Mouse (Mus musculus) heart, postnatal 36 days (tissue): ENCODE measurements around the gene Armh3. TPM values are rescaled to one million over a fixed set of nuclear protein-coding genes. Genes with fewer than 3 reads are reported as not detected.

Experiments
- DNase-seq, 2 experiments: peaks; one replicate each; pipeline ENCODE4 v3.0.0; 2021 to 2022
- intact Hi-C: fragments of 180-260 bp; cut with DNase I; formaldehyde crosslinking; loops from one replicate; pipeline ENCODE4 v1.15.1; 2025
- total RNA-seq, 2 experiments: library from RNA; stranded (reverse); gene quantifications; 2 replicates each; pipeline ENCODE4 v1.2.3; 2021

Armh3 gene
- total RNA-seq, 2 experiments from 2014 or later = 15.5 to 15.8 TPM

DNA sequence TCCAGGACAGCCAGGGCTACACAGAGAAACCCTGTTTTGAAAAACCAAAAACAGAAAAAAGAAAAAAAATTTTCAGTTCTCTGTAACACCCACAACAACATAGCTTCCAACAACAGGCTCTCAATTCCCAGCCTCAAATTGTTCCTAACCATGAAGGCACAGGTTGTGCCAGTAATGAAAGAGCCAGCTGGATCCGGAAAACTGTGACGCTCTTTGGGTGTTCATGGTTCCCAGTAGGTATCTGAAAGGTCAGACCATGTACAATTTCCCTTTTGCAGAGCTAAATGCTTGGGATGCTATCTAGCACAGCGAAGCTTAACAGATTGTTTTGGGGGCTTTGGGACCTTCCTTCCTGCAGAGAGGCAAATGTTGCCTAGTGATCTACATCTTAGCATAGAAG is 82.3 kb downstream of the Armh3 start:
- intact Hi-C loops = no loop called here
- DNase-seq = no peak

- no peak for DNase-seq
- intact Hi-C loops = loop anchor here (2.0 to 5.0 kb wide), 2 partner anchors 64 to 101 kb away; no protein-coding TSS in a partner anchor
Measured at GRCm38 (mm10) chr19:45913036-45913435, 85.3 kb downstream of the Armh3 start.

GRCm38 (mm10) chr19:45912376-45912775 is 85.9 kb downstream of the Armh3 start:
- intact Hi-C loops = loop anchor here (2.0 to 5.0 kb wide), 2 partner anchors 64 to 100 kb away; no protein-coding TSS in a partner anchor

DNA sequence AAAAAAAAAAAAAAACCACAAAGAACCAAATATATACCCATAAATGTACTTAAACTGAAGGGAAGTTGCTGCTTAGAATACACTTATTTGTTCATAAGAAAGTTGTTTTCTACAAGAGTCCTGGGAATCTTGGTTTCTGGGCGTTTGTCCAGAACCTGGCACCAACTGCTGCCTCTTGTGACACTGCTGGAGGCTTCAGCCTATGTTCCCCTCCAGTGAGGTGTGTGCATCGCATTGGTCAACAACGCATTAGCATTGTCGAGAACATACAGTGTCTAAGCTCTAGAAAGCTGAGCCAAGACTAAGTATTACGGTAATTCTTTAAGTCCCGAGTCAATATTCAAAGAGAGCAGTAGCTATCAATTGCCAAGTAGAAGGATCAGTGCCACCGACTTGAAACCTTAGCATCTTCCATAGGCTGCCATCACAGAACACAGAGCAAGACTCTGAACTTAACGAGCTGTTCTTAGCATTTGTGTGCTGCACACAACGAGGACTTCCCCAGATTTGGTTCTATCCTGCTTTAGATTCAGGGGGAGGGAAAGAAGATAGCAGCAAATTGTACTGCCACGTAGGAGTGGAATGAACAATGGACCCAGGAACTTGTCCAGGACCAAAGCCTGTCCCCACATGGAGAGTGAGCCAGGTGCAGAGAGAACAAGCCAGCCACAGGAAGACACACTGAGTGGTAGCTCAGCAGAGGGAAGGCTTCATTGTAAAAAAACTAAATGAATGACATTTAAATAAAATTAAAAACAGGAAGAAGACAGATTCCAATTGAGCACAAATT is 86.9 kb downstream of the Armh3 start:
- intact Hi-C loops = loop anchor here (2.0 to 5.0 kb wide), 2 partner anchors 63 to 99 kb away; no protein-coding TSS in a partner anchor
- DNase-seq = peak in 1 of 2 experiments; percentile 28

More at GRCm38 (mm10) chr19:45912376-45912775, 85.9 kb downstream of the Armh3 start:
- no peak for DNase-seq

GRCm38 (mm10) chr19:45908246-45908645 is 90.0 kb downstream of the Armh3 start:
- intact Hi-C loops = no loop called here
- DNase-seq = no peak

- intact Hi-C loops = no loop called here
- no peak for DNase-seq
Measured at GRCm38 (mm10) chr19:45907416-45907815, 90.9 kb downstream of the Armh3 start.

GRCm38 (mm10) chr19:45903861-45904260 is 94.4 kb downstream of the Armh3 start:
- no peak for DNase-seq
- intact Hi-C loops = loop anchor here (2.0 kb wide), 1 partner anchor 49 kb away; no protein-coding TSS in a partner anchor

- DNase-seq = peak; percentile 46 to 53
- intact Hi-C loops = loop anchor here (2.0 kb wide), 1 partner anchor 48 kb away; no protein-coding TSS in a partner anchor
Measured at GRCm38 (mm10) chr19:45902390-45903035, 95.8 kb downstream of the Armh3 start.

- DNase-seq = no peak
- intact Hi-C loops = no loop called here
Measured at GRCm38 (mm10) chr19:45900836-45901235, 97.5 kb downstream of the Armh3 start.

DNA sequence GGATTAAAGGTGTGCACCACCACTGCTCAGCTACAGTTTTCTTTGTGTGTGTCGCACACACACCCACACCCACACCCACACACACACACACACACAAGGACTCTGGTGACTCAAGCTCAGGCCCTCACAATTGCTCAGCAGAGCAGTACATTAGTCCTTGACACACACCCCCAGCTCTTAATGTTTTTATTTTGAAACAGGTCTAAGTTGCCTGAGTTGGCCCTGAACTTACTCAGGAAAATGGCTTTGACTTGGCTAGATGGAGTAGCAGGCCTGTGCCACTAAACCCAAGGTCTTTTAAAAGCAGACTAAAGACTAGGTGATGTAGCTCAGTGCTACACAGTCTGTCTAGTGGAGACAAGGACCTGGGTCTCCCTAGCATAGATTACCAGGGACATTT is 102.6 kb downstream of the Armh3 start:
- DNase-seq = no peak
- intact Hi-C loops = no loop called here

DNA sequence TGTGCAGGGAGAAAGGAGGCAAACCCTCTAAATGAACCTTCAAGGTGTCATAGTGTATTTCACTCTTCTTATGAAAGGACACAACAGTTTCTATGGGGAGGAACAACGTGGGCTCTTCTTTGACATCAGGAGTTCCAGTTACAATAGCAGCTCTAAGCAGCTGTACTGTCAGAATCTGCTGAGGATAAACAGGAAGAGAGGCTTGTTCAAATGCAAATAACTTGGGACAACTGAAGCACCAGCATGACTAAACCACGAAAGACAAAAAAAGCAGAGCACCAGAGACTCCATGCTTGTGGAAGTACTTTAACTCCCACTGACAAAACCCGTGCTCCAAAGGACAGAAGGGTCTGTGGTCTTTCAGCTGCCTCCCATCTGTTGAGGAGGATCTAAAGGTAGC is 116.2 kb downstream of the Armh3 start:
- DNase-seq = no peak
- intact Hi-C loops = no loop called here

GRCm38 (mm10) chr19:45873320-45873719 is 125.0 kb downstream of the Armh3 start:
- intact Hi-C loops = no loop called here
- no peak for DNase-seq

DNA sequence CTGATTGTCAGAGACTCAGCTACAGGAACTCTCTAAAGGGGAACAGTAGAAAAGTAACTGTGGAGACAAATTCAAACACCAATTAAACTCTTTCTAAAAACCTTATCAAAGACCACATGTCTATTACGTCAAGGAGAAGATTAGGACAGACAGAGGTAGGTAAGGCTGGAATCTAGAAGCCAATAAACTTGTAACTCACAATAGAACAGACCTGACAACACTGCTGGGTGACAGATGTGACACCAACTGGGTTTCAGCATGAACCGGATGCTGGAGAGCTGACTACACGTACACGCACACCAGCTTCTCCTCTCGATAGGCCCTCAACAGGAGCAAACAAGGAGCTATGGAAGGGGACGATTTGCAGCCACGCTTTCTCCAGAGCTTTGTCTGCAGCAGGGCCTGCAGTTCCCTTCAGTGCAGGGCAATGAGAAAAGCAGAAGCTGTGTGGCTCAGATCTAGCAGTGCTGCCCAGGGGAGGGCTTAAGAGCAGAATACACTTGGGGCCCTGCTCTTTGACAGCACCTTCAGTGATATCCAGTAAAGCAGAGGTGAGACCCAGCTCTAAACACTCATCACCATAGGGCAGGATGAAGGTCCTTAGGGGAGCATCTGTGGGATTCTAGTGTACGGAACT is 142.9 kb downstream of the Armh3 start:
- intact Hi-C loops = loop anchor here (2.0 kb wide), 1 partner anchor 47 kb away; no protein-coding TSS in a partner anchor
- peak; percentile 8 to 18 for DNase-seq

DNA sequence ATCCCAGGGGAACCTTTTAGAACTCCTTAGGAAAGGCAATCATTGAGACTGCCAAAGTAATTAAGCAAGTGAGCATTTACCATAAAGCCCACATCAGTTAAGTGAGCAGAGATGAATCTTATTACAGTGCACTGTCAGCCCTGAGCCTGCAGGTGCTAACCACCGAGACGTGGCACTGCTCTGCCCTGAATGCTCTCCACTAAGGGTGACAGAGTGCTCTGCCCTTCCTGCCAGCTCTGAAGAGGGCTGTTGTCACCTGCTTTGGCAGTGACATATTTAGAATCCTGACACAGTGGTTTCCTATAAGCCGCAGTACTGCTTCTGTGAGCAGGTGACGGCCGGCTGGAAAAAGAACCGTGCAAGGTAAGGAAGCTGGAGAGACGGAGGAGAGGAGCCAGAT is 143.8 kb downstream of the Armh3 start:
- peak; percentile 47 to 56 for DNase-seq
- intact Hi-C loops = loop anchor here (2.0 kb wide), 1 partner anchor 48 kb away; no protein-coding TSS in a partner anchor

- no peak for DNase-seq
- intact Hi-C loops = loop anchor here (2.0 kb wide), 2 partner anchors 65 to 105 kb away; no protein-coding TSS in a partner anchor
Measured at GRCm38 (mm10) chr19:45847733-45848093, 150.6 kb downstream of the Armh3 start.

DNA sequence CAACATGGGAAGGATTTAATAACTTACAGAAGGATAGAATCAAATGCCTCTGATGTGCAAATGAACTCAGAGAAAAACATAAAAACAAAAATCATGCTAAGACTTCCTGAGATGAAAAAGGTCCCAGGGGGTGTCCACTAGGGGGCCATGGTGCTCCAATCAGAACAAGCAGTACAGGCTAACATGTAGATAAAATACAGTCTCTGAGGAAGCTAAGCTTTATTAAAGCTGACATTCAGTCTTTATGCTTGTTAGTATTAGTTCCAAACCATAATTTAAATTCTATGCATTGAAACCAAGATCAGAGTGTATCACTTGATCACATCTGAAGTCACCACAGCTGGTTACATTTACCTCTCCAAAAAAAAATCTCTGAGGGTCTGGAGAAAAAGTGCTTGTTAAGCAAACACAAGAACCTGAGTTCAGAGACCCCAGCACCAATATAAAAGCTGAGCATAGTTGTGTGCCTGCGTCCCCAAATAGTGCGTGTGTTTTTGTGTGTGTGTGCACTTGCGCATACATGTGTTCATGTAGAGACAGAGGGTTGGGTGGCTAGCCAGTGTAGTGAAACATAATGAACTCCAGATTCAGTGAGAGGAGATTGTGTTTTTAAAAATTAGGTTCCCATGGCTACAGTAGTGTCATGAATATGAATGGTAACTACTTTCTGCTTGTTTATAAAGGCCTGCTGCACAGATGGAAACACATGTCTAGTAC is 151.1 kb downstream of the Armh3 start:
- DNase-seq = peak in 1 of 2 experiments; percentile 14
- intact Hi-C loops = loop anchor here (2.0 kb wide), 1 partner anchor 106 kb away; no protein-coding TSS in a partner anchor

- intact Hi-C loops = no loop called here
- no peak for DNase-seq
Measured at GRCm38 (mm10) chr19:45844209-45844608, 154.1 kb downstream of the Armh3 start.

DNA sequence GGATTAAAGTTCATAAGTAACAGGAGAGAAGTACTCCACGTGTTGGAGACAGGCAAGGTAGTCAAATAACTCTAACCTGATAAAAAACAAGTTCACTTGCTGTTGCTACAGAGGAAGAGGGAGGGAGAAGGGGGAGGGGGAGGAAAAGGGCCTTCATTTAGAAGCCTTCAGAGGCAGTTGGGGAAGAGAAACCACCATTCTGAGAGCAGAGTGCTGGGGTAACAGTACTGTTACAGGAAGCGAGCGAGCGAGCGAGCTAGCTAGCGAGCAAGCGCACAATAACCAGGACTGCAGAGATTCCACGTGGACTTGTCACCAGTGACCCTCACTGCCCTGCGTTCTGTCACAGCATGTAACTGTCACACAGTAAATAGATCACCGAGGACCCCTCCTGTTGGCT is 154.9 kb downstream of the Armh3 start:
- no peak for DNase-seq
- intact Hi-C loops = no loop called here

- no peak for DNase-seq
- intact Hi-C loops = no loop called here
Measured at GRCm38 (mm10) chr19:45837050-45837994, 161.0 kb downstream of the Armh3 start.
